Mouse (Mus musculus) 3T3-L1 (cell line): Measurements from ENCODE around the gene Oscp1.

ENCODE experiments used
- DNase-seq: peaks from one replicate; pipeline ENCODE4 v3.0.0-alpha.2; 2015; ENCODE audit warnings: low read depth, low spot score

Oscp1 gene

GRCm38 (mm10) chr4:126058134-126058996, at the start of gene Oscp1:
Oscp1 (plus strand) TSS chr4:126058565.
- peak; percentile 96 for DNase-seq

GRCm38 (mm10) chr4:126017676-126018332, 40.6 kb upstream of the Oscp1 start:
- DNase-seq = no peak

GRCm38 (mm10) chr4:126018966-126019538, 39.3 kb upstream of the Oscp1 start:
- no peak for DNase-seq

- DNase-seq = no peak
Measured at GRCm38 (mm10) chr4:126024303-126024900, 34.0 kb upstream of the Oscp1 start, which contains the start of gene Csf3r. Csf3r (plus strand) TSS chr4:126024550.

- DNase-seq = no peak
Measured at GRCm38 (mm10) chr4:126025801-126026200, 32.6 kb upstream of the Oscp1 start.

- DNase-seq = no peak
Measured at GRCm38 (mm10) chr4:126027980-126028379, 30.4 kb upstream of the Oscp1 start.

GRCm38 (mm10) chr4:126029042-126029441, 29.3 kb upstream of the Oscp1 start:
- no peak for DNase-seq

GRCm38 (mm10) chr4:126030705-126031104, 27.7 kb upstream of the Oscp1 start:
- DNase-seq = no peak

GRCm38 (mm10) chr4:126035413-126035812, 23.0 kb upstream of the Oscp1 start:
- no peak for DNase-seq

GRCm38 (mm10) chr4:126046851-126047585, 11.3 kb upstream of the Oscp1 start, which contains the start of gene Mrps15:
Mrps15 (plus strand) TSS chr4:126046925.
- DNase-seq = peak; percentile 94

GRCm38 (mm10) chr4:126051617-126052016, 6.7 kb upstream of the Oscp1 start:
- DNase-seq = no peak

GRCm38 (mm10) chr4:126057207-126058133, 895 bp upstream of the Oscp1 start:
- peak; percentile 58 for DNase-seq

- DNase-seq = no peak
Measured at GRCm38 (mm10) chr4:126058997-126059362, 615 bp downstream of the Oscp1 start.

GRCm38 (mm10) chr4:126062856-126063255, 4.5 kb downstream of the Oscp1 start:
- peak; percentile 77 for DNase-seq

GRCm38 (mm10) chr4:126065241-126065640, 6.9 kb downstream of the Oscp1 start:
- DNase-seq = no peak

GRCm38 (mm10) chr4:126067401-126068077, 9.2 kb downstream of the Oscp1 start:
- DNase-seq = no peak

GRCm38 (mm10) chr4:126068842-126069241, 10.5 kb downstream of the Oscp1 start:
- no peak for DNase-seq

GRCm38 (mm10) chr4:126077833-126078232, 19.5 kb downstream of the Oscp1 start:
- DNase-seq = no peak

GRCm38 (mm10) chr4:126079266-126079665, 20.9 kb downstream of the Oscp1 start:
- peak; percentile 25 for DNase-seq

- no peak for DNase-seq
Measured at GRCm38 (mm10) chr4:126081601-126082000, 23.2 kb downstream of the Oscp1 start.
